23 mouse cellular contexts compared by ENCODE assay signal in genomic region chr16:8933121-8933520, GRCm38 (mm10).
"Had no signal": no experiment of that assay in that cellular context is flagged by ENCODE, and none has a peak within 500 bp of the region (broad histone marks: within the 10 kb centered on the region; RNA-seq: fewer than 3 reads in every experiment).

No protein-coding gene starts in this region.

- H3K4me1 ChIP-seq: heart, embryonic 13.5 days; heart, embryonic 15.5 days; intestine, embryonic 15.5 days; limb, embryonic 10.5 days; limb, embryonic 12.5 days; liver, embryonic 13.5 days; liver, embryonic 15.5 days had no signal

- H3K27ac ChIP-seq: gastrocnemius, adult 2 months; heart, embryonic 13.5 days; heart, embryonic 15.5 days; hindbrain, embryonic 10.5 days; hindbrain, embryonic 12.5 days; hindbrain, embryonic 14.5 days; intestine, embryonic 15.5 days; layer of hippocampus, adult 2 months; limb, embryonic 10.5 days; limb, embryonic 12.5 days; liver, embryonic 13.5 days; liver, embryonic 15.5 days had no signal

- H3K4me3 ChIP-seq: gastrocnemius, adult 2 months; heart, embryonic 13.5 days; heart, embryonic 15.5 days; hindbrain, embryonic 10.5 days; hindbrain, embryonic 12.5 days; intestine, embryonic 15.5 days; layer of hippocampus, adult 2 months; limb, embryonic 10.5 days; limb, embryonic 12.5 days; liver, embryonic 13.5 days; liver, embryonic 15.5 days had no signal

- DNase-seq: gastrocnemius, adult 2 months; gastrocnemius, postnatal 10 days; gastrocnemius, postnatal 25 days; heart, postnatal 14 days; heart, postnatal 36 days; kidney, adult 18-20 months; kidney, adult 8-10 months; kidney, postnatal 10 days; kidney, postnatal 25 days; kidney, postnatal 4 days; liver; liver, embryonic 13.5 days; liver, postnatal 0 days had no signal

- H3K9ac ChIP-seq: heart, embryonic 13.5 days; heart, embryonic 15.5 days; hindbrain, embryonic 12.5 days; hindbrain, embryonic 14.5 days; intestine, embryonic 15.5 days; limb, embryonic 12.5 days; liver, embryonic 13.5 days; liver, embryonic 15.5 days; liver, postnatal 0 days had no signal

- H3K36me3 ChIP-seq: heart, embryonic 13.5 days; heart, embryonic 15.5 days; hindbrain, embryonic 10.5 days; hindbrain, embryonic 12.5 days; intestine, embryonic 15.5 days; limb, embryonic 10.5 days; limb, embryonic 12.5 days; liver, embryonic 13.5 days; liver, embryonic 15.5 days had no signal

- H3K27me3 ChIP-seq: heart, embryonic 13.5 days; heart, embryonic 15.5 days; hindbrain, embryonic 12.5 days; intestine, embryonic 15.5 days; limb, embryonic 12.5 days; liver, embryonic 13.5 days; liver, embryonic 15.5 days had no signal
